Mouse (Mus musculus) stomach, embryonic 15.5 days (tissue): Measurements from ENCODE around the gene Sema4d. TPM values are rescaled to one million over a fixed set of nuclear protein-coding genes. Genes with fewer than 3 reads are reported as not detected.

ENCODE experiments used
- ATAC-seq: fragments of 200-750 bp; cut with Nextera tagmentation; 2 replicates; pipeline ENCODE4 v1.8.0; 2017; ENCODE audit warnings: low read depth, moderate number of reproducible peaks, moderate TSS enrichment; ENCODE audit not compliant: insufficient read depth, low FRiP score
- H3K27ac ChIP-seq: fragments of 300-500 bp; sonication (generic); 2 replicates; pipeline ENCODE4 v1.5.1; 2015; ENCODE audit warnings: mild to moderate bottlenecking, inconsistent platforms
- H3K27me3 ChIP-seq: fragments of 300-500 bp; sonication (generic); replicated peaks from 2 replicates; pipeline ENCODE4 v1.6.1; 2015; ENCODE audit warnings: inconsistent platforms
- H3K36me3 ChIP-seq: fragments of 300-500 bp; sonication (generic); 2 replicates; pipeline ENCODE4 v1.6.1; 2015; ENCODE audit warnings: inconsistent platforms
- H3K4me1 ChIP-seq: fragments of 300-500 bp; sonication (generic); 2 replicates; pipeline ENCODE4 v1.6.1; 2015; ENCODE audit warnings: inconsistent platforms
- H3K4me2 ChIP-seq: fragments of 300-500 bp; sonication (generic); 2 replicates; pipeline ENCODE4 v1.6.1; 2015; ENCODE audit warnings: mild to moderate bottlenecking, inconsistent platforms
- H3K4me3 ChIP-seq: fragments of 300-500 bp; sonication (generic); replicated peaks from 2 replicates; pipeline ENCODE4 v1.5.1; 2015; ENCODE audit warnings: inconsistent platforms
- H3K9ac ChIP-seq: fragments of 300-500 bp; sonication (generic); 2 replicates; pipeline ENCODE4 v1.6.1; 2015; ENCODE audit warnings: inconsistent platforms
- H3K9me3 ChIP-seq: fragments of 300-500 bp; sonication (generic); 2 replicates; pipeline ENCODE4 v1.6.1; 2016; ENCODE audit warnings: inconsistent platforms
- WGBS: fragments of 180-500 bp; shearing (Covaris S2); methylation state at CpG from one replicate; pipeline ENCODE4 v1.1.7; 2015; 5-methylcytosine and 5-hydroxymethylcytosine counted together
- polyA plus RNA-seq: library from polyadenylated mRNA; unstranded; fragments of >200 nt; fragmentation: Nextera tagmentation; extraction: Ambion mirVana; gene quantifications from 2 replicates; pipeline ENCODE4 v1.2.1, GENCODE M21; 2015

The Sema4d gene
- polyA plus RNA-seq, 1 experiment from 2014 or later: 10.2 TPM

- H3K9ac ChIP-seq: no peak overlapping the region
- 83% methylated on average over 6 of the region's 6 CpGs for WGBS
- no peak overlapping the region for H3K4me3 ChIP-seq
- no peaks in the 10 kb centered on the region; the same call in 1 of the 2 replicates for H3K4me1 ChIP-seq
- no peaks in the 10 kb centered on the region for H3K27me3 ChIP-seq
- H3K9me3 ChIP-seq: no peaks in the 10 kb centered on the region
- ATAC-seq: no peak
- no peak overlapping the region for H3K4me2 ChIP-seq
- no peaks in the 10 kb centered on the region for H3K36me3 ChIP-seq
- no peak overlapping the region for H3K27ac ChIP-seq
These were observed 17.3 kb downstream of the Sema4d start for GRCm38 (mm10) chr13:51776160-51776737.

GRCm38 (mm10) chr13:51771802-51772206 is 21.7 kb downstream of the Sema4d start:
- no peaks in the 10 kb centered on the region for H3K4me1 ChIP-seq
- H3K9ac ChIP-seq: no peak overlapping the region
- 81% methylated on average over 10 of the region's 10 CpGs for WGBS
- no peaks in the 10 kb centered on the region for H3K9me3 ChIP-seq
- no peak for ATAC-seq
- no peak overlapping the region for H3K4me3 ChIP-seq
- no peak overlapping the region for H3K27ac ChIP-seq
- no peaks in the 10 kb centered on the region for H3K36me3 ChIP-seq
- H3K4me2 ChIP-seq: no peak overlapping the region
- H3K27me3 ChIP-seq: no peaks in the 10 kb centered on the region

- ATAC-seq: no peak
- no peaks in the 10 kb centered on the region for H3K36me3 ChIP-seq
- H3K4me3 ChIP-seq: no peak overlapping the region
- WGBS: 90% methylated on average over 14 of the region's 14 CpGs
- no peaks in the 10 kb centered on the region for H3K27me3 ChIP-seq
- no peak overlapping the region for H3K4me2 ChIP-seq
- no peaks in the 10 kb centered on the region for H3K9me3 ChIP-seq
- H3K9ac ChIP-seq: no peak overlapping the region
- no peaks in the 10 kb centered on the region for H3K4me1 ChIP-seq
- no peak overlapping the region for H3K27ac ChIP-seq
These were observed 22.7 kb downstream of the Sema4d start for GRCm38 (mm10) chr13:51770647-51771427.

DNA sequence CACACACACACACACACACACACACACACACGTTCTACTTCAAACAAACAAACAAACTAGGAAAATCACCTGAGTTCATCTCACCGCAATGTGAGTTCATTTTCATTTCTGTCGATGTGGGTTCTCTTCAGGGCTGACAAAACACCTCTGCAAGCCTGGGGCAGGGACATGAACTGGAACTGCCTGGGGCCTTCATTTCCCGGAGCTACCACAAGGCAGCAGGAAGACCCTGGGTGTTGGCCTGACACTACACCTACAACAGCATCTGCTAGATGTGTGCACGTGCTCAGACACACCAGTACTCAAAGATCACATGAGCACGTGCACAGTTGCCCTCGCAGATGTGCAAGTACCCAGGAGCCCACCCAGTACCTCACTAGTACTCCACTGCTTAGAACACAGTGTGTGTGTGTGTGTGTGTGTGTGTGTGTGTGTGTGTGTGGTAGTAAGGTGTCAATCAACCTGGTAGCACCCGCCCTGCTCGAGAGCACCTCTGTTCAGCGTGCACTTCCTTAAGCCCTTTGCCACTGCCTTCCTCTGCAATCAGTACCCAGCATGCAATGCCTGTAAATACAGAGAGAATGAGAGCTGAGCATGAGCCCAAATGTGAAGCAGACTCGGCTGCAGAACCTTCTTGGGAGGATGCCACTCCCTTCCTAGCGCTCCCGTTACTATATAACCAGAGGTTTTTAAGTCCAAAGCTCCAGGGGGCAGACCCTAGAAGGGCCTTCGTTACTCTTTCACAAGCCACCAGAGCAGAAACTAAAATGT is 25.4 kb downstream of the Sema4d start:
- H3K27ac ChIP-seq: no peak overlapping the region
- H3K27me3 ChIP-seq: no peaks in the 10 kb centered on the region
- no peaks in the 10 kb centered on the region for H3K36me3 ChIP-seq
- 69% methylated on average over 14 of the region's 14 CpGs for WGBS
- ATAC-seq: no peak
- H3K4me3 ChIP-seq: no peak overlapping the region
- H3K4me2 ChIP-seq: no peak overlapping the region
- 0 out of 2 replicates have a peak, but pooled peaks cover 2% of the 10 kb centered on the region for H3K4me1 ChIP-seq
- H3K9me3 ChIP-seq: no peaks in the 10 kb centered on the region
- H3K9ac ChIP-seq: no peak overlapping the region

DNA sequence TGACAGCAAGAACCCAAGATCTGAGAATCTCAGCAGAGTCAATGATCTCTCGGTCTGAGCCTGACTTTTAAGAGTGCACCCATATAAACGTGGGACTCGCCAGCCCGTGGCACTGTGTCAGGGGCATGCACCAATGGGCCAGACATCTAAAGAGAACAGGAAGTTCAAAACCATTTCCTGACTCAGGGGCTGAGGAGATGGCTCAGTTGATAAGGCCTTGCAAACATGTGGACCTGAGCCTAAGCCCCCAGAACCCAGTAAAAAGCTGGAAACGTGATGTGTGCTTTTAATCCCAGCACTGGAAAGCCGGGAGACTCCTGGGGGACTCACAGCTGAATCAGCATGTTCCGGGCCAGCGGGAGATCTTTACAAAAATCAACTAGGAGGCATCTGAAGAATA is 26.0 kb downstream of the Sema4d start:
- Histone ChIP-seq H3K4me1 (0 out of 2 replicates have a peak, but pooled peaks cover 3% of the 10 kb centered on the region), H3K36me3 (no peaks in the 10 kb centered on the region), H3K9me3 (no peaks in the 10 kb centered on the region), H3K4me3 (no peak overlapping the region), H3K9ac (no peak overlapping the region), H3K27ac (no peak overlapping the region), H3K4me2 (no peak overlapping the region), H3K27me3 (no peaks in the 10 kb centered on the region)
- 69% methylated on average over 8 of the region's 8 CpGs for WGBS
- no peak for ATAC-seq

DNA sequence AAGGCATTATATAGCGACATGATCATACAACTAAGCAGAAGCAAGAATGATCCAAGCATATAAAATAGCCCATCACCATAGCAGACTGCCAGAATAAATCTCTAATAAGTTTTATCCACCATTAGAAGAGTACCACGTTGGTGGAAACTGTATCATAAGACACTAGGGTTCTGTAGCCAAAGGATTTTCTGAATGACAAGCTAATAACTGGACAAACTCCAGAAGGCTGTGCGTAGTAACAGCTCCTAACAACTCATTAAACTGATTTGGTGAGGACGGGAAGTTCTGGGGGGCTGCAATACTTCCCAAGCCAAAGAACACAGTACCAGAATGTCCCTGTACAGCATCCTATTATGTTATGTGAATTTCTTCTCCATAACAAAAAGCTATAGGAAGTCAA is 26.8 kb downstream of the Sema4d start:
- Histone ChIP-seq H3K9me3 (no peaks in the 10 kb centered on the region), H3K9ac (no peak overlapping the region), H3K36me3 (no peaks in the 10 kb centered on the region), H3K4me3 (no peak overlapping the region), H3K27me3 (no peaks in the 10 kb centered on the region), H3K4me1 (0 out of 2 replicates have a peak, but pooled peaks cover 3% of the 10 kb centered on the region), H3K27ac (no peak overlapping the region), H3K4me2 (no peak overlapping the region)
- ATAC-seq: no peak
- 79% methylated on average over 4 of the region's 4 CpGs for WGBS

GRCm38 (mm10) chr13:51765369-51765768 is 28.2 kb downstream of the Sema4d start:
- Histone ChIP-seq H3K4me3 (no peak overlapping the region), H3K9ac (no peak overlapping the region), H3K27me3 (no peaks in the 10 kb centered on the region), H3K4me2 (no peak overlapping the region), H3K36me3 (no peaks in the 10 kb centered on the region), H3K27ac (no peak overlapping the region), H3K4me1 (0 out of 2 replicates have a peak, but pooled peaks cover 5% of the 10 kb centered on the region), H3K9me3 (no peaks in the 10 kb centered on the region)
- ATAC-seq: no peak
- WGBS: 72% methylated on average over 5 of the region's 5 CpGs

DNA sequence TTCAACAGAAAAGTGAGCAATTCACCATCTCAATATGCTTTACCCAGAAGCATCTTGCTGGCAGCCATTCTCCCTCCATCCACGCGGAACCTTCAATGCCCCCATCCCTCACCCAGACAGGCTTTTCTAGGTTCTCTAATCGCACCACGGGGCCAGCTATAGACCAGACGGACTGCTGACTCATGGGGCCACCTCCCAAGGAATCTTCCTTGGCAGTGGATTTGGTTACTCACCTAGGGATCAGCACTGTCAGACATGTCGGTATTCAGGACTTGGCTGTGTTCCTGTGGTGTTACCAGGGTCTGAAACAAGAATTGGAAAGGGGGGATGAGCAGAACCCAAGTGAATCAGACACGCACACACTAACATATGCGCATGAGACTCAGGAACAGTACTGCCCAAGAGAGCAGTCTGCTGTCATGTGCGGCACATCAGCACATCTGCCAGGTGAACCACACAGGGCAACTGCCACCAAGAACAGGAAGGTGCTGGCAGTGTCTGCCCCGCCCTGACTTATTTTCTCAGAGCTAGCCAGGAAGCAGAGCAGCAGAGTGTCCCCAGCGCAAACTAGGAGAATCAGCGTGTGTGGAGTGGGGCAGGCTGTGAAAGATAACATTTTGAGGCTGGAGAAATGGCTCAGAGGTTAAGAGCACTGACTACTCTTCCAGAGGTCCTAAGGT is 30.4 kb downstream of the Sema4d start:
- 77% methylated on average over 12 of the region's 12 CpGs for WGBS
- no peak for ATAC-seq
- Histone ChIP-seq H3K4me3 (no peak overlapping the region), H3K4me1 (0 out of 2 replicates have a peak, but pooled peaks cover 5% of the 10 kb centered on the region), H3K27ac (no peak overlapping the region), H3K36me3 (no peaks in the 10 kb centered on the region), H3K9ac (no peak overlapping the region), H3K27me3 (no peaks in the 10 kb centered on the region), H3K4me2 (no peak overlapping the region), H3K9me3 (no peaks in the 10 kb centered on the region)

- Histone ChIP-seq H3K4me1 (peaks cover 11% of the 10 kb centered on the region; the same call in 1 of the 2 replicates), H3K9me3 (no peaks in the 10 kb centered on the region), H3K4me2 (no peak overlapping the region), H3K27ac (peak overlapping the region; percentile 11; the same call in 1 of the 2 replicates), H3K27me3 (no peaks in the 10 kb centered on the region), H3K9ac (no peak overlapping the region), H3K36me3 (no peaks in the 10 kb centered on the region), H3K4me3 (no peak overlapping the region)
- ATAC-seq: no peak
- 62% methylated on average over 10 of the region's 10 CpGs for WGBS
These were observed 32.2 kb downstream of the Sema4d start for GRCm38 (mm10) chr13:51761186-51761813.

DNA sequence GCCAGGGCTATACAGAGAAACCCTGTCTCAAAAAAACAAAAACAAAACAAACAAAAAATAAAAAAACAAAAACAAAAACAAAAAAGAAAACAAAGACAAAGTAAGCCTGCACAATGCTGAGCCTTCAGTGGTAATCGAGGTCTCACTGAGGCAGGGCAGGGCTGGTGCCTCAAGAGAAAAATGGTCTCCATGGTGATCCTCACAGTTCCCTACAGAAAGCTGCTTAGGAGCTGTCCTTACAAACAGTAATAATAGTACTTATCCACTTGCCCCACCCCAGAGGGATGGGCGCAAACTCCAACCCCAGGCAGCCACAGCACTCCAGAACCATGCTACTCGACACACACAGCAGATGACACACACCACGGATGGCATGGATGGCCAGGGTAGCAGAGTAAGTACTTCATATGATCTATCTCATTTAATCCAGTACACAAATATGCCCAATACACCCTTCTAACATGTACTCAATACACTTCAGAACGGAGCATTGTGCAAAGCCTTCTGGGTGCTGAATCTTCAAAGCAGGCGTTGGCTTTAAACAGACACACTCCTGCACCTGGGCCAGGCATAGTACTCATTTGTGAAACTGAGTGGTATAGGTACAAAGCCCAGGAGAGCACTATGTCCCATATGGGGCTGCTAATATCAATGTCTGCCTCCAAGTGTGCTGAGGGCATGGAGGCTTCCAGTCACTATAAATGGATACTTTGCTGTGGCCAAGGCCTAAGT is 34.1 kb downstream of the Sema4d start:
- Histone ChIP-seq H3K9me3 (no peaks in the 10 kb centered on the region), H3K9ac (no peak overlapping the region), H3K36me3 (no peaks in the 10 kb centered on the region), H3K27me3 (no peaks in the 10 kb centered on the region), H3K27ac (no peak overlapping the region), H3K4me3 (no peak overlapping the region), H3K4me2 (no peak overlapping the region), H3K4me1 (peaks cover 19% of the 10 kb centered on the region; the same call in 1 of the 2 replicates)
- no peak for ATAC-seq
- 91% methylated on average over 6 of the region's 6 CpGs for WGBS

- Histone ChIP-seq H3K27ac (no peak overlapping the region), H3K4me3 (no peak overlapping the region), H3K4me2 (no peak overlapping the region), H3K27me3 (no peaks in the 10 kb centered on the region), H3K4me1 (peaks cover 20% of the 10 kb centered on the region; the same call in 1 of the 2 replicates), H3K36me3 (no peaks in the 10 kb centered on the region), H3K9ac (no peak overlapping the region), H3K9me3 (no peaks in the 10 kb centered on the region)
- 77% methylated on average over 9 of the region's 9 CpGs for WGBS
- ATAC-seq: no peak
These were observed 35.1 kb downstream of the Sema4d start for GRCm38 (mm10) chr13:51758428-51758827.
